Mouse (Mus musculus) megakaryocyte progenitor cell, adult 5-6 weeks (primary cell): ENCODE data around the gene Tmpo. TPM values are rescaled to one million over a fixed set of nuclear protein-coding genes. Genes with fewer than 3 reads are reported as not detected.
A peak's percentile ranks its signal among the peaks of the same experiment; 100 is the strongest.

Experiments
- ATAC-seq: replicated peaks from 2 replicates; pipeline ENCODE4 v1.8.0; 2016; ENCODE audit warnings: mild to moderate bottlenecking, moderate TSS enrichment, inconsistent platforms; ENCODE audit not compliant: poor library complexity
- total RNA-seq, 2 experiments: library from RNA; stranded (forward) in 1 of 2; stranded (reverse) in 1 of 2; fragments of 157-497, 149-512 nt in 1 of 2; fragments of 200-1000 nt in 1 of 2; gene quantifications; 2 replicates each; pipeline versions ENCODE4 v1.2.3 to v1.2.4; 2015 to 2017

Gene Tmpo
- total RNA-seq, 2 experiments from 2014 or later: 266 to 461 TPM

DNA sequence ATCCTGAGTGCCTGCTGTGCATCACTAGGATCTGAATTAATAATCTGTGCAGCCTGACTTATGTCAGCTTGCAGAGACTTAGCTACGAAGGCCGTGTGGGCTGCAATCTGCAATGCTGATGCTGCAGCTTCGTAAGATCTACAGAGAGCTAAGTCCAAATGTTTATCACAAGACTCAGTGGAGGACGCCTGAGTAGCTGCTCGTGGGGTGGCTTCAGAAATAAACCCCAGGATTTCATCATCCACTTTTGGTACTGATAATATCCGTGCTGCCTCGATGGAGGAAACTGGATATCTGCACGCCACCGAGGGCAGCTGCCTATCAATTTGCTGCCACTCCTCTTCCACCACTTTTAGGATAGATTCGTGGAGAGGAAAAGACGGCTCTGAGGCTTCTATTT, 19.0 kb downstream of the Tmpo start:
- peak; percentile 17; the same call in 1 of the 2 replicates for ATAC-seq

DNA sequence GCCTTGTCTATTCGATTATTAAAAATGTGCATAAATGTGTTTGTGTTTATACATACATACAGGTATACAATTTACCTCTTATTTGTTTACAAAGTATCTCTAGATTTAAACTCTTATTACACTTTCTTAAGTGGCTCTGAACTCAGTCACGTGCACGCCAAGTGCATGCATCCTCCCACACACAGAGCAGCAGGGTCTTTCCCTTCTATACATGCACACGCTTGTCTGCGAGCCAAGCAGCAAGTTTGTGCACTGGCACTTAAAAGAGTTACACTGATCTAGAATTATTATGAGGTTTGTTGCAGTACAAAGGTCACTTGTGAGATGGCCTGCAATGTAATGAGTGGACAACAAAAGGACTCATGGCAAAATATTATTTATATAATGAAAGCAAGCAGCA, 20.1 kb downstream of the Tmpo start:
- ATAC-seq: no peak

DNA sequence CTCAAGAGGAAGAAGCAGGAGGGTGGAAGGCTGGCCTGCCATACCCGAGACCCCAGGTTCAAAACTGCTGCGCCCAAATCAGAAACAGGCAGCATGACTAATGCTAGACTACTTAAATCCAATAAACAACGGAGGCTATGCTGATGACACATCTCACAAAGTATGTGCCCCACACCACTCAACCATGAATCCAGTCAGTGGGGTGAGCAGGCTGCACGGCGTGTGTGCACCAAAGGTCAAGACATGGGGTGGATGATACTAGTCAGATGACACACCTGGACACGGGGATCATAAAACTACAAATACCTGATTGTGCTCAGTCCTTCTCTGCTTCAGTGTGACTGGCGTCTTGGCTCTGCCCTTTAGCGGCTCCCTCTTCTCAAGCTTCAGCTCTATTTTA, 22.7 kb downstream of the Tmpo start:
- no peak for ATAC-seq

DNA sequence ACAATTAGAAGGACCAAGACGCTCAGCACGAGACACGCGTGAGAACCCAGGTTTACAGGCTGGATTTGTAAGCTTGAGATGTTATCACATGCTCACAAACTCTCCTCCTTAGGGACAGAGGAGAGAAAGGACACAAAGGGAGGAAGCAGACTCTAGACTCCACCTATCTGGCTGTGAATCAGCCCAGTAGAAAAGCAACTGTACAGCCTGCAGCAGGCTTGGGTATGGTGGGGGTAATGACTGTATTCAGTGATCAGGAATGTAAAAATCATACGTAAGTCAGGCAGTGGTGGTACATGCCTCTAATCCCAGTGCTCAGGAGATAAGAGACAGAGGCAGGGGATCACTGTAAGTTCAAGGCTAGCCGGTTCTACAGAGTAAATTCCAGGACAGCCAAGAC, 24.8 kb downstream of the Tmpo start:
- no peak for ATAC-seq

DNA sequence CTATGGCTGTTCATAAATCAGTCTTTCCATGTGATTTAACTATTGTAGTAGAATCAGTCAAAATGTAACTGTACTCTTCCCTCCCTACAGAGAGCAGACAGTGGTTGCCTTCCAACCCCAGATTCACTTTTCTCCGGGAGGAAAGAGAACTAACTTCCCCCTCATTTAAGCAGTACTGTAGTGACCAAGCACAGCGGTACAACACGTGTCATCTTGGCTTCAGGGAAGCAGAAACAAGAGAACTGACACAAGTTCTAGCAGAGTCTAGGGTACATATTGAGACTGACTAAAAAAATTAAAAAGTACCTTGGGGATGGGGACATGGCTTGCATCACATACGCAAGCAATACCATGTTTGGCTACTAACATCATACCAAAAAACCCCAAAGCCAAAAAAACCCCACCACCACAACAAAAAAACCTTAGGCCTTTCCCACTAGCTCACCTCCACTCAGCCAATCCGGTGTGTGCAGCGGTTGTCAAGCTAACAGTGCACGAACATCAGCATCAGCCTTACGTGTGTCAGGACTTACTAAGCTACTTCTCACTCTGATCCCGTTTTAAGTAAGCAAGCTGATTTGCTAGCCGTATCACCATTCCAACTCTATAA, 27.1 kb downstream of the Tmpo start:
- no peak for ATAC-seq

DNA sequence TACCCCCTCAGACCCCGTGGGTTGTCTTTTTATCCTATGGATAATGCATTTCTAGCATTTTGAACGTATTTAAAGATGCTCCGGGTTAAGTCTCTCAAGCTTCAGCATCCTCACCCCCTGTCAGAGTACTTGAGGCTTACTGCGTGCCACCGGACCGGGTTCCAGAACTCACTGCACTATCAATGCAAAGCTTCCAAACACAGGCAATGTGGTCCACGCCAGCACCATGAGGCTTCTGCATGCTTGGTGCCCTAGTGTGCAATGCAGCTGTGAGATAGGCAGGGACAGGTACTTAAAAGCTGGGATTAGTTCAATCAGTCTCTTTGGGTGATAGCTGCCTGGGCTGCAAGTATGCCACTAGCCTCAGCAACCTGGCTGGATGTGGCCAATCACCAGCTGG, 35.7 kb downstream of the Tmpo start:
- ATAC-seq: no peak

DNA sequence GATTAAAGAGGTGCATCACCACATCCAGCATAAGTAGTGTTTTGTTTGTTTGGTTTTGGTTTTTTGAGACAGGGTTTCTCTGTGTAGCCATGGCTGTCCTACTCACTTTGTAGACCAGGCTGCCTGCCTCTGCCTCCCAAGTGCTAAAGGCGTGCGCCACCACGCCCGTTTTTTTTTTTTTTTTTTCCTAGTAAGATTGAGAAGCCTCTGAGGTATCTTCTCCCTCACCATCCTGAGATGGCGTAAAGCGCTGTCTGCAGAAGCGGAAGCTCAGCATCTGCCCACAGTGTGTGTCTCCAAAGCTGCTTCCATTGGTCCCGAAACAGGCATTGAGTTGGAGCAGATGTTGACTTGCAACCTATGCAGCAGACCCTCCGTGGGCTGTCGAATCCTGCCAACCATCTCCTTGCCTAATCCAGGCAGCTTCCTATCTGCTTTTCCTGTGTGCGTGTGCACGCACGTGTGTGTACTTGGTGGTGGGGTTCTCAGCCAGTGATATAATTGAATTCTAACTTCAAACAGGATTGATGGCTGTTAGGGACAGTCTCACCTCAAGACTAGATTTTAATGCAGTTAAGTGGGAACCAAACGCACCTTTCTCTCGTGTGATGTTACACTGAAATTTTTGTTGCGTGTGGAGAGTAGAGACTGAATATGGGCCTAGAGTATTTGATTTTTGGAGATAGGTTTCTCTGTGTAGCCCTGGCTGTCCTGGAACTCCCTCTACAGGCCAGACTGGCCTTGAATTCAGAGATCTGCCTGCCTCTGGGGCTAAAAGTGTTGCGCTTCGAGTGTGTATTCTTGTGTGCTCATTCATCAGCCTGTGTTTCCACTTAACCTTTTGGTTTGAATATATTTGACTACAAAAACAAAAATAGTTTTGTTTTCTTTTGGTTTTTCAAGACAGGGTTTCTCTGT, 37.5 kb downstream of the Tmpo start:
- peak; percentile 12; the same call in 1 of the 2 replicates for ATAC-seq

DNA sequence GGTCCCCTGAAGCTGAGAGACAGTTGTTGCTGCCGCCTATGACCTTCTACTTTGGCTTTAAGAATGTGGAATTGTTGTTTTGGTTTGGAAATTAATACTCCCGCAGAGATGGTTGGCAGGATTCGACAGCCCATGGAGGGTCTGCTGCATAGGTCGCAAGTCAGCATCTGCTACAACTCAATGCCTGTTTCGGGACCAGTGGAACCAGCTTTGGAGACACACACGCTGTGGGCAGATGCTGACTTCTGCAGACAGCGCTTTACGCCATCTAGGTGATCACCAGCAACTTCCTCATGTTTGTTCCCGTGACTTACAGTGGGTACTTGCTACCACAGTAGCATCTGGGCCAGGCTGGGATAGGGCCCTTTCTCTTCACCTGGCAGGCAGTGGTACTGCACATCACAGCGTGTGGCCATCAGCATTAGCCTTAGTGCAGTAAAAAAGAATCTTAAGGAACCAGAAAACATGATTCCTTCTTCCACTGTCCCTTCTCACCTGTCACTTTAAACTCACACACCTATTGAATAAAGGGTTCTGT, 38.4 kb downstream of the Tmpo start:
- ATAC-seq: peak; percentile 47

DNA sequence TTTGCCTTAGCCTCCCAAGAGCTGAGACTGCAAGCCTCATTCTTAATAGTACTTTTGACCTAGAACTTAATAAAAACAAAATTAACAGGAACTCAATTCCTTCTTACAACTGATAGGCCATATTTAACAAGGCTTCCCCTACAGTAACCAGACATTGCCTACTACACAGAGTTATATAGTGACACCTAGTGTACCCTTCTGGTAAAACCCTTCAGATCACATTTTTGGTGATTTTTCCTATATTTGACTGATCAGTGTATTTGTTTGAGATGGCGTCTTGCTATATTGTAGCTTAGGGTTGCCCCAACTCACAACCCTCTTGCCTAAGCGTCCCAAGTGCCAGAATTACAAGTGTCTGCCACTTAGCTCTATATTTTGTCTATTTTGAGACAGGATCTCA, 39.6 kb downstream of the Tmpo start:
- ATAC-seq: peak; percentile 62

DNA sequence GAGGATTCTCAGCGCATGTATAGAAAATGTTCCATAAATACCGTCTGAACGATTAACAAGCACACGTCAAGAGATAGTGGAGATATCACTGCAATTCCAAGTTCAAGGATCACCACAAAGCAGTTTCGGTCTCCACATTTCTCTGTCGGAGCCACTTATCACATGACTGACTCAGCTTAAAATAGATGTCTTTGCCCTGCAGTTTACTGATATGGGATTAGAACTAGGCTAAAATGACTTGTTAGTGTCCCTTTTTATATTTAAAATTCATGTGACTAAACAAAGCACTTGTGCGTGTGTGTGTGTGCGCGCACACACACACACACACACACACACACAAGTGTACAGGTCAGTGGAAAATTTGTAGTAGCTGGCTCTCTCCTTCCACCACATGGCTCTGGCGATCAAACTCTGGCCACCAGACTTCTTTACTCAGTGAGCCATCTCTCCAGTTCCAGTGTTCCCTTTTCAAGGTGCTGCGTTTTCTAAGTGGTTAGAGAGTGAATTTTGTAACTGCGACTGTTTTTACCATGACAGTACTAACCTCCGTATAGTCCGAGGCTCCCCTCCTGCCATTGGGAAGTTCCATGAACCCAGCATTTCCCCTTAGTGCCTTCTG, 41.9 kb downstream of the Tmpo start:
- no peak for ATAC-seq

DNA sequence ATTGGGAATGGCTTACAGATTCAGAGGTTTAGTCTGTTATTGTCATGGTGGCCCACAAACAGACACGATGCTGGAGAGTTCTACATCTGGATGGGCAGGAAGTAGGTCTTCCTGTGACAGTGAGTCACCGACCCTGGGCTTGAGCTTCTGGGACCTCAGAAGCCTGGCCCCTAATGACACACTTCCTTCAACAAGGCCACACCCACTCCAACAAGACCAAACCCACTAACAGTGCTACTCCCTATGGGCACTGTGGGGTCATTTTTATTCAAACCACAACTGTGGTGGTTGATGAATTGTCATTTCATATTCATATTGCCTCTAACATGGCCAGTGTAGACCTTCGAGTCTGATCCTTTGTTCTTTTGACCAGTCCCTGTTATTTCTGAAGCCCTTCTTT, 42.8 kb downstream of the Tmpo start:
- ATAC-seq: peak; percentile 75

DNA sequence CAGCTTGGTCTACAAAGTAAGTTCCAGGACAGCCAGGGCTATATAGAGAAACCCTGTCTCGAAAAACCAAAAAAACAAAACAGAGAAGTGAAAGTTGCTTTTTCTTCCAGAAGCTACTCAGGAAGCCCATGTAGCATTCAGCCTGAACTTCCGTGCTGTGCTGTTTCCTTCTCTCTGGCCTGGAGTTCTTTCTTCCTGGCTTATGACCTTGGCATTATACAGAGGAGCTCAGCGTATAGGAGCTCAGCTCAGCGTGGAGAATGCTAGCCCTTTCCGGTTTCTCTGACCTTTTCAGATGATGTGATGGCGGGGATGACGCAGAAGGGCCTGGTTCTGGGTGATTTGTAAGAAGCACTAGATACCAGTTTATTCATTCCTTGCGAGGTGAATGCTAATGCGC, 43.7 kb downstream of the Tmpo start:
- ATAC-seq: peak; percentile 63

DNA sequence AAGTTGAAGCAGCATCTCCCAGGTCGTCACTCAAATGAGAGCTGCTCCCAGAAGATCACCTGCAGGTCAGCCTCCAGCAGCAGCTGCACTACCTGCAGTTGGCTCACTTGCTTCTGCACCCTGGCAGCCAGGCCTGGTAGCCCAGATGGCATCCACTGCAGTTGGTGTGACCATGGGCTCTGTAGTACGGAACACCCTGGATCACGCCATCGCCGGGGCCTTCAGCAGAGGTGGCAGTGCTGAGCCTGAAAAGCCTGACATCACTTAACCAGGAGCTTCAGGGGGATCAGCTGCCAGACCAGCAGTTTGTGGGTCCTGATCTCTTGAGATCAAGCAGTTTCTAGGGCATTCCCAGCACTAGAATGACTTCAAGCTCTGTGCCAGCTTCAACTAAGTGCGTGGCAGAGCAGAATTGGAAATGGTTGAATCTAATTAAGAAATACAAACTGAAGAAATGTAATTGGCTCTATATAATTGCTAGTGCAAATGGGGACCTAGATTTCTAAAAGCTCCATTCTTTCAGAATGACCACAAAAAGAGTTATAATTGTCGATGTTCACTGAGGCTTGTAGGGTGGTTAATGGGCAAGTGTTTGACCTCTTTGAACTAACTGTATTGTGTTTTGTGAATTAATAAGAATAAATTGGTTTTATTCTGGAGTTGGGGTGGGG, 45.7 kb downstream of the Tmpo start:
- no peak for ATAC-seq

DNA sequence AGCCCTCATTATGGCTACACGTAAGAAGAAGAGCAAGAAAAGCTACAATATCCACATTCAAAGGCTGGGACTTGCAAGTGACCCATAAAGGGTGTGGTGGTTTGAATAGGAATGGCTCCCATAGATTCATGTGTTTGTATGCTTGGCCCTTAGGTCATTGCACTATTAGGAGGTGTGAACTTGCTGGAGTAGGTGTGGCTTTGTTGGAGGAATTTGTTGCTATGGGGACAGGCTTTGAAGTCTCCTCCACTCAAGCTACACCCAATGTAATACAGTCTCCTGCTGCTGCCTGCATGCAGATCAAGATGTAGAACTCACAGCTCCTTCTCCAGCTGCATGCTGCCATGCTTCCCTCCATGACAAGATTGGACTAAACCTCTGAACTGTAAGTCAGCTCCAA, 49.5 kb downstream of the Tmpo start:
- no peak for ATAC-seq

DNA sequence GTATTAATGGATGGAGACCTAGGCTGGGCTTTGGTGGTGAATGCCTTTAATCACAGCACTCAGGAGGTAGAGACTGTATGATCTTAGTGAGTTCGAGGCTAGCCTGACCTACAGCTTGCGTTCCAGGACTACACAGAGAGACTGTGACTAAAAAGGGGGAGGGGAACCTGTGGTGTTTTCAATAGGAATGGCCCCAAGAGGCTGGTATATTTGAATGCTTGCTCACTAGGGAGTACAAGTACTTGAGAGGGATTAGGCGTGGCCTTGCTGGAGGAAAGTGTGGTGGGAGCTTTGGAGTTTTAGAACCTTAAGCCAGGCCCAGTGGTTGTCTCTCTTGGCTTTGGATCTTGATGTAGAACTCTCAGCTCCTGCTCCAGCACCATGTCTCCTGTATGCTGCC, 50.3 kb downstream of the Tmpo start:
- ATAC-seq: no peak

DNA sequence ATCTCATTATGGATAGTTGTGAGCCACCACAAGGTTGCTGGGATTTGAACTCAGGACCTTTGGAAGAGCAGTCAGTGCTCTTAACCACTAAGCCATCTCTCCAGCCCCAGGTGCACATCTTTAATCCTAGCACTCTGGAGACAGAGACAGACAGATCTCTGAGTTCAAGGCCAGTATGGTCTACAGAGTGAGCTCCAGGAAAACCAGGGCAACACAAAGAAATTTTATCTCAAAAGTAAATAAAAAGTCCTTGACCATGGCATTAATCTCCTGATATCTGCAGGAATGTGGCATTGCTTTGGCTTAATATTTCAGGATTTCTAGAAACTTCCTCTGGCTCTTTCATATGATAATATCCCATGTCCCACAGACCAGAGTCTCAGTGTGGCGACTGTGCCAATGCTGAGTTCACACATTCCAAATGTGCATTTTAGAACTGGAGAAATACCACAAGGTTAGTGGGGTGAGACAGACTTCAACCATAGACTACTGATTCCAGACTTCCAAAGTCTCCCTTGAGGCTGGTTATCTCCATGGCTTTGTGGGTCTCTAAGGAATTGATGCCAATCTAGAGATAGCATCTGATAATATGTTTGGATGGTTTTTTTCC, 52.5 kb downstream of the Tmpo start:
- no peak for ATAC-seq

DNA sequence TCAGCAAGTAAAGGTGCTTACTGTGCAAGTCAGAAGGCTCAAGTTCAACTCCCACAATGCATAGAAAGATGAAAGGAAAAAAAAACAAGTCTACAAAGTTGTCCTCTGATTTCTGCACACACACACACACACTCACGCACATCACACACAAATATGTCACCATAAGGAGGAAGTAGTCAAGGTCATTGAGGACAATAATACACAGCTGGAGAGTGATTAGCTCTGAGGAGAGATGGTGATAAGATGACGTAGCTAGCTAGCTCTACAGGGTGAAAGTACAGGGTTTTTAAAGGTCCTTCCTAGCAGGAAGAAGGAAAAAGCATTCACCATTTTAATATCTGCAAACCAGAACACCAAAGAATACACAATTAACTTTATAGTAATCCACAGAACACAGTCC, 53.7 kb downstream of the Tmpo start:
- ATAC-seq: no peak

DNA sequence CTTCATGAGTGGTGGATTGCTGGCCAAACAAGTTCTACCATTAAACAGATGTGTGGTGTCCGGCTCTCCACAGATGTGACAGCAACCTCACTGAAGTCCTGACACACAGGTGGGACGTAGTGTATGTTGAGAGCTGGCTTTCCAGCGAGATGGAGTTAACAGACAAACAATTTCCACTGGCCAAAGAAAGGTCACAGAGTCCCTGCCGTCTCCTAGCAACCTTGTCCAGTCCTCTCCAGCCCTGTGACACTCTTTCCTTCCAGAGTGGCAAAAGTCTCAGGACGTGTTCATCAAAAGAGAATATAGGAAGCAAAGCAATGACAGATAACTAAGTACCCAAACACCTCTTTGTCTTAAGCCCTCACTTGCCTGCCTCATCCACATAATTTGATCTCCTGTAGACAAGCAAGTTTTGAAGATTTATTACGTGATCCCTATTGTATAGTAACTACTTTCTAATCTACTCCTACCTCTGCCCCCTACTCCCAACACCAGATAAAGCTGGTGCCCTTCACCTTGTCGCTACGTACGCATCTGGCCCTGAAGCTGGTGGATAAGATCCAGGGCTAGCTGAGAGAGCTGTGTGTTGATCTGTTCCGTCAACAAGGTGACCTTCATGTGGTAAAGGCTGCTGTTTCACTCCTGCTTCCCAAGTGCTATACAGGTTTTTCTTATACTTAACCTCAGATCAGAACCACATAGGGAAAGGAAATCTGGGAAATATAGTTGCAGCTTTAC, 54.3 kb downstream of the Tmpo start:
- no peak for ATAC-seq

DNA sequence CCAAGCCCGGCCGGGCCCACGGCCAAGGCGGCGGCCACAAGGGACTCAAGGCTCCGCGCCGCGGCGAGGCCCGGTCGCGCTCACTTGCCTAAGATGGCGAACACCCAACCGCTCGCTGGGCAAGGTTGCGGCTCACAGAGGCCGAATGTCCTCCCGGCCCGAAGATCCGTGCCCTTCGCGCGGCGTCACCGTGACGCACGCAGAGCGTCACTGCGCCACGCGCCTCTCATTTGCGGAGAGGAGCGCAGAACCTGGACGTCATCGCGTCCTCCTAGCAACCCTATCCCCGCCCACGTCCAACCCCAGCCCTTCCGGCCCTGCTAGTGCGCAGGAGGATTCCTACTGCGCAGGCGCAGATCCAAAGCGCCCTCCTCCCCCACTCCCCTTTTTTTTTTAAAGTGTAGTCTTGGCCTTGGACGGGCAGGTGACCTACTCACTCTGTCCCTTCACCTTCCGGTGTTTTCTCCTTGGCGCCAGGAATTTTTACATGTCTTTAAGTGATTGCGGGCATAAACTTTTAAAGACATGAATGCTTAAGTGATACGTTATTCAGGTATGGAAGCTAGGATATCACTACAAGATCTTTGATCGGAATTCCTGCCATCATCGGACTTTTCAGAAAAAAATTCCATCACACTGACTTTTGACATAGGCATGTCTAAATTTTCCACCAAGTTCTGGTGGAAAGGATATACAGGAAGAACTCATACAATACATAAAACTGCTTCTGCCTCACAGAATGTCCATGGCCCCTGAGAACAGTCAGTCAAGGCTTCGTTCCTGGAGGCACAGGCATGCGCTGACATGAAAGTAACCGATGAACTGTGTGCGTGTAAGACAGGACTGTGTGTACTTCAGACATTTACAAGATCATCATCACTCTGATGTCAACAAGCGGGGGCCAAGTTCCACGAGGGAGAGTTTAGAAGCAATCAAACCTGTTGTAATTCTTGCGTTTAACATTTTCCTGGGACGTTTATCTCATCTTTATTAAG, 57.0 kb downstream of the Tmpo start, which contains the start of gene Slc25a3:
Gene Slc25a3 (minus strand): TSS at position 232 of the 995 bp plus-strand sequence.
- peak; percentile 94 for ATAC-seq
